Comparison of ENCODE assay signal across 8 mouse cellular contexts in the genomic region with DNA sequence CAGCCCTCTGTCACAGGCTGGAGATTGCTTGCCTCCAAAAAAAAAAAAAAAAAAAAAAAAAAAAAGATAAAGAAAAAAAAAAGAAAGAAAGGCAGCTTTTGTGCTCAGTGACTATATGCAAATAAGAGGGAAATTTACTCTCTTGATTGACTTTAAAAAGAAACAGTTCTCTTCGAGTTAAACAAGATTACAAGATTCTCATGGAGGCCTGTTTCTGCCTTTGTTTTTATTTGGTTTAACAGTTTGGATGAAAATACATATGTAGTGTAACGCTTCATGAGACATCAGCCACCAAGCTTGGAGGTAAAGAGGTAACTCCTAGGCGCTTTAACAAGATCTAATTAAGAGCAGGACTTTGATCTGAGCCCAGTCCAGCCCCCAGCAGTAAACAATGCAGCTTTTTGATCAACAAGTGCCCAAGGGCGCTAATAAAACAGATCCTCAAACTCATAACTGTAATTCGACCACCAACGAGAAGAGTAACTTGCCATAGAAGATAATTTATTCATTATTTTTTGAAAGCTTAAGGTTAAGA. TPM values are rescaled to one million over a fixed set of nuclear protein-coding genes. Genes with fewer than 3 reads are reported as not detected.
DNase-seq lines count a peak whose midpoint lies in the region; ATAC-seq lines count a peak whose summit lies in the region.

No protein-coding gene starts in this region.

- peaks cover 10% of the 10 kb centered on the region for H3K36me3 ChIP-seq in heart, embryonic 11.5 days (ENCODE audit: control insufficient read depth, insufficient read depth, low read length)
- peaks cover 73% of the 10 kb centered on the region for H3K36me3 ChIP-seq in embryonic facial prominence, embryonic 10.5 days (replicated peaks)
- H3K36me3 ChIP-seq in hindbrain, embryonic 14.5 days (replicated peaks; ENCODE audit: control insufficient read depth, insufficient read depth), result peaks cover 35% of the 10 kb centered on the region
- peaks cover 54% of the 10 kb centered on the region for H3K36me3 ChIP-seq in midbrain, embryonic 12.5 days

- H3K4me2 ChIP-seq in heart, embryonic 11.5 days, result peak overlapping the region; percentile 58
- H3K4me2 ChIP-seq in hindbrain, embryonic 14.5 days (replicated peaks), result peak overlapping the region; percentile 78
- peak overlapping the region; percentile 72 for H3K4me2 ChIP-seq in midbrain, embryonic 12.5 days (replicated peaks)

- intact Hi-C loops in heart, postnatal 25 days (cut with DNase I), result loop anchor here (10.0 kb wide), 2 partner anchors 445 to 695 kb away; no protein-coding TSS in a partner anchor

- WGBS in heart, embryonic 11.5 days (ENCODE audit: insufficient replicate concordance), result 8% methylated on average over 6 of the region's 6 CpGs
- 3% methylated on average over 6 of the region's 6 CpGs for WGBS in embryonic facial prominence, embryonic 10.5 days
- 3% methylated on average over 6 of the region's 6 CpGs for WGBS in hindbrain, embryonic 14.5 days
- under 1% methylated on average over 6 of the region's 6 CpGs for WGBS in midbrain, embryonic 12.5 days

- no peaks in the 10 kb centered on the region for H3K27me3 ChIP-seq in heart, embryonic 11.5 days (ENCODE audit: control insufficient read depth, insufficient read depth, low read length)
- no peaks in the 10 kb centered on the region for H3K27me3 ChIP-seq in embryonic facial prominence, embryonic 10.5 days (replicated peaks; ENCODE audit: low read depth, poor library complexity, severe bottlenecking)
- H3K27me3 ChIP-seq in hindbrain, embryonic 14.5 days (ENCODE audit: control insufficient read depth, insufficient read depth, low read length), result no peaks in the 10 kb centered on the region
- H3K27me3 ChIP-seq in midbrain, embryonic 12.5 days, result no peaks in the 10 kb centered on the region

- peaks cover 43% of the 10 kb centered on the region for H3K4me1 ChIP-seq in heart, embryonic 11.5 days (ENCODE audit: control insufficient read depth, insufficient read depth, low read length)
- H3K4me1 ChIP-seq in embryonic facial prominence, embryonic 10.5 days, result peaks cover 79% of the 10 kb centered on the region
- peaks cover 82% of the 10 kb centered on the region for H3K4me1 ChIP-seq in hindbrain, embryonic 14.5 days (replicated peaks; ENCODE audit: control insufficient read depth, insufficient read depth, low read length)
- peaks cover 74% of the 10 kb centered on the region for H3K4me1 ChIP-seq in midbrain, embryonic 12.5 days

- no peak overlapping the region for H3K9ac ChIP-seq in heart, embryonic 11.5 days (ENCODE audit: low read depth, low read length)
- H3K9ac ChIP-seq in hindbrain, embryonic 14.5 days, result 0 out of 2 replicates have a peak overlapping the region, but pooled peaks have one; percentile 43
- H3K9ac ChIP-seq in midbrain, embryonic 12.5 days (replicated peaks), result no peak overlapping the region; the same call in none of the 2 replicates

- DNase-seq in heart, postnatal 25 days (ENCODE audit: low spot score), result no peak
- DNase-seq in embryonic facial prominence, embryonic 10.5 days (ENCODE audit: low spot score), result no peak
- DNase-seq in hindbrain, embryonic 14.5 days (ENCODE audit: low spot score), result no peak
- DNase-seq in layer of hippocampus, postnatal 10 days (ENCODE audit: low spot score in 2 of 2), result no peak
- no peak for DNase-seq in spleen, postnatal 10 days (ENCODE audit: low spot score in 2 of 2)
- DNase-seq in urinary bladder, adult 18-20 months (ENCODE audit: low spot score in 2 of 2), result no peak

- H3K27ac ChIP-seq in heart, embryonic 11.5 days (ENCODE audit: low read depth, low read length), result peak overlapping the region; percentile 60
- H3K27ac ChIP-seq in embryonic facial prominence, embryonic 10.5 days (replicated peaks), result peak overlapping the region; percentile 85
- H3K27ac ChIP-seq in hindbrain, embryonic 14.5 days, result peak overlapping the region; percentile 84
- H3K27ac ChIP-seq in midbrain, embryonic 12.5 days (replicated peaks), result peak overlapping the region; percentile 90

- H3K4me3 ChIP-seq in heart, embryonic 11.5 days (ENCODE audit: low read depth, low read length), result no peak overlapping the region
- peak overlapping the region; percentile 99 for H3K4me3 ChIP-seq in embryonic facial prominence, embryonic 10.5 days
- peak overlapping the region; percentile 92 for H3K4me3 ChIP-seq in hindbrain, embryonic 14.5 days (replicated peaks; ENCODE audit: low read length)
- H3K4me3 ChIP-seq in midbrain, embryonic 12.5 days, result peak overlapping the region; percentile 97

- no peaks in the 10 kb centered on the region for H3K9me3 ChIP-seq in heart, embryonic 11.5 days (replicated peaks; ENCODE audit: control insufficient read depth, low read length)
- H3K9me3 ChIP-seq in embryonic facial prominence, embryonic 10.5 days, result no peaks in the 10 kb centered on the region
- H3K9me3 ChIP-seq in hindbrain, embryonic 14.5 days (ENCODE audit: control insufficient read depth, low read length), result no peaks in the 10 kb centered on the region
- H3K9me3 ChIP-seq in midbrain, embryonic 12.5 days, result no peaks in the 10 kb centered on the region

- ATAC-seq in heart, embryonic 11.5 days (replicated peaks; ENCODE audit: insufficient number of reproducible peaks, low FRiP score, low TSS enrichment), result no peak
- no peak for ATAC-seq in hindbrain, embryonic 14.5 days (ENCODE audit: low FRiP score)
- ATAC-seq in midbrain, embryonic 12.5 days (ENCODE audit: low FRiP score, low read depth), result peak; percentile 48; the same call in 1 of the 2 replicates

RNA-seq across cellular contexts. Expression of a gene that starts 8.9 kb away (rescaled TPM):
- 39.9 and 40.4 TPM in 2 replicates for polyA plus RNA-seq in heart, embryonic 11.5 days (2014; fragmentation: Nextera tagmentation; extraction: Ambion mirVana)
- total RNA-seq in heart, postnatal 25 days (2021), result 10 to 100 TPM; 20.9 to 22.3 TPM
- 133 and 142 TPM in 2 replicates for polyA plus RNA-seq in embryonic facial prominence, embryonic 10.5 days (2016; fragmentation: Nextera tagmentation; extraction: Ambion mirVana)
- 125 and 150 TPM in 2 replicates for polyA plus RNA-seq in hindbrain, embryonic 14.5 days (2014; fragmentation: Nextera tagmentation; extraction: Ambion mirVana)
- 352 and 366 TPM in 2 replicates for polyA plus RNA-seq in midbrain, embryonic 12.5 days (2016; fragmentation: Nextera tagmentation; extraction: Ambion mirVana)
- total RNA-seq in layer of hippocampus, postnatal 10 days (2021), result 10 to 100 TPM; 26.3 to 27.8 TPM
